Mouse (Mus musculus) liver, adult (tissue): ENCODE data around the gene Filip1l.

Source experiments
- GATA4 ChIP-seq: IDR thresholded peaks from 2 replicates; pipeline ENCODE4 v1.6.1; 2014; ENCODE audit warnings: mild to moderate bottlenecking, low read length; ENCODE audit not compliant: insufficient replicate concordance

Filip1l gene

DNA sequence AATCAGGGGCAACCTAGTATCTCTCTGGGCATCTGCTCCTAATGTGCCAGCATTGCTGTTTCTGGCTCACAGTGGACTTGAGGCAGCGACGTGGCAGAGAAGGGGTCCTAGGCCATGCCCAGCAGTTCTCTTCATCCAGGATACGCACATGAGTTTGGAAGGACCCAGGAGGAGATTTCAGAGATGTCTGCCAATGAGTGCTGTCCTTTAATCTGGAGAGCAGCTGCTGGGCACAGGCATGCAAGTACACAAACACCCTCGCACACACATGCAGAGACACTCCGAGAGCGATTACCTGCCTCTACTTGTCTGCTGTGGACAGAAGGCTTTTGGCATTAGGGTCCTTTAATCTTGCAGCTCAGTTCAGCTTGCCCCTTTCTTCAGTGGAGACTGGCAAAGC, at the start of gene Filip1l:
Gene Filip1l, plus strand, starts transcription at position 343 of the 400 bp plus-strand sequence.
- no peak for TF ChIP-seq GATA4

DNA sequence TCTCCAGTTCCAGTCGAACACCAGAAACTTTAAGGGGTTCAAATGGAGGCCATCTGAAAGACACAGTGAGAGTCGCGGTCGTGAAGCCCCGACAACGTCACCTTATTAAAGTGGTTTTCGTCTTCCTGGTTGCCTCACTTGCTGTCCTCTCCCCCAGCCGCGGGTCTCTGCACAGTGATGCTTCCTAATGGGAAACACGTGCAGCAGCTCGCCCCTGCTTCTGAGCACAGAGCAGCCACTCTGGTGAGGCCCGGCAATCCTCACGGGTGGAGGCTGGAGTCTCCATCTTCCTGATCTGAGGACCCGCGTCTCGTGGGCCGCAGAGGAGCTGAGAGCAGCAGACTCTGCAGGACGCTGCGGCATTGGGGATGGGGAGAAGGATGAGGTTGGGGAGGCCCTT, 49.2 kb upstream of the Filip1l start:
- TF ChIP-seq GATA4: no peak

DNA sequence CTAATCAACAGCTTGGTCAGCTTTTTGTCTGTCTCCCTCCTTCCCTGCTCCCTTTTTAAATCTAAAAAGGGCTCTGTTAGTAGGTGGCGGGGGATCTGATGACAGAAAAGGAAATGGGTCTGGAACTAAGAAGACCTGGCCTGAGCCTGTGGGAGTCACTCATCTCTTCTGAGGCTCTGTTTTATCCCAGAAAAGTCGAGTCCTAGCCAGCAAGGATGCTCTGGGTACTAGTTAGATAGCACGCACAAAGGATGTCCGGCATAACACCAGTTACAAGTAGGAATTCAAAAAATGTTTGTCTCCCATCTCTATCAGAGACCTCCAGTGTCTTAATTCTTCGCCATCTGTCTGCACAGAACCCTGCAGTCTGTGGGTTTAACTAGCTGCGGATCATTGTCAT, 47.4 kb upstream of the Filip1l start:
- no peak for TF ChIP-seq GATA4

DNA sequence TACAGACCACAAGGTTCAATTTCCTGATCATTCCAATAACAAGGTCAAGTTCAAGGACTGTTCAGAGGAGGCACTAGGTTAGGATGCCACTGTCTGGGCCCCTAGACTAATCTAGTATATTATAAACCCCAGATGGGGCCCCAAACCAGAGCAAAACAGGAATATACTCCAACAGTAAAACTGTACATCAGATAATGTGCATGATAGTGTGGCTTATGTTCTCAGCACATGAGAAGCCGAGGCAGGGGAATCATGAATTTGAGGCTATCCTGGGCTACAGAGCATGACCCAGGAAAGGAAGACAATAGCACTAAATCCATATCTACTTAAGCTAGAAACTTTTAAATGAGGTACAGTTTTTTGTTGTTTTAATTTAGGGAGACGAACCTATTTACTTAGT, 40.8 kb upstream of the Filip1l start:
- TF ChIP-seq GATA4: no peak

DNA sequence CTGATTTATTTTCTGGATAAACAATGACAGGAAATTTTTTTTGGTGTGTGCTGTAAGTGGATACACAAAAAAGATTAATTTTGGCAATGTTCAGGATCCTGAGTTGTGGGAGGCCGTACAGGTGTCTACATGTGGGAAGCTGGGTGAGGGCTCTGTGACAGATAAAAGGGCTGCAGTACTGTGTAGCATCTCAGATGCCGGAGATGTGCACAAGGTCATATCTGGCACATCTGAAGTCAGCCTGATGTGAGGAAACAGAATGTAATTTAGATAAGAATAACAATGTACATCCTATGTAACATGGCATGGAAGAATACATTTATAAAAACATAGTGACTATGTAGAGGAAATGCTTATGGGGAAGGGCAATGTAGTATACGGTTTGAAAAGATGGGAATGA, 39.4 kb upstream of the Filip1l start:
- TF ChIP-seq GATA4: no peak

DNA sequence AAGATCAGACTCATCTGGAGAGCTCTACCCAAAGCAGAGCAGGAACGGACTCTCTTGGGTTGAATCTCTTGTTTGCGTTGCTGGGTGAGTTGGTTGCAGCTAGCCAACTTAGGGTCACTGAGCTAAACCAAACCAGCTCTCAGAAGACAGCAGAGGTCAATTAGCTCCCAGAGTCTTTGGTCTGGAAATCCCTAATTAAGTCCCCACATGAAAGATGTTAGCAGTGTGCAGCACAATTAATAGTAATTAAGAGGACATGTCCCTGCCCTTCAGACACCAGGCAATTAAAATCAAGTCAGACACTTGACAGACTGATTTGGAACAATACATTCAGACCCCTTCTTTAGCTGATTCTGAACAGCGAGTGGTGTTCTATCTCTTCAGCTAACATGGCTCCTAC, 38.7 kb upstream of the Filip1l start:
- no peak for TF ChIP-seq GATA4

DNA sequence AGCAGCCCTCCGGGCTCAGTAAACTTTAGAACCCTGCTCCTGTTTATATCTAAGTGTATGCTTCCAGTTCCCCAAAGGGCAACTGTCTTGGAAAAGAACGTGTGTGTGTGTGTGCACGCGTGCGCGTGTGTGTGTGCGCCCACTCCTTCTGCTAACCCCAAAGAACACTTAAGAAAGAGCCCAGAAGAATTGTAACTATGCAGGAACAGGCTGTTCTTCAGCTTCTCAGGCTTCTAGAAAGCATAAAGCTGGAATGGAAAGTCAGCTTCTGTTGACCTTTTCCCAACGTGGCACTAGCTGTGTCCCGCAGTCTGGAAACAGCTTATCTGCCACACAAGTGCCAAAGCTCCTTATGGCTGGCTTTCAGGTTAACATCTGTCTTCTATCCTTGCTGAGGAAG, 37.9 kb upstream of the Filip1l start:
- no peak for TF ChIP-seq GATA4

DNA sequence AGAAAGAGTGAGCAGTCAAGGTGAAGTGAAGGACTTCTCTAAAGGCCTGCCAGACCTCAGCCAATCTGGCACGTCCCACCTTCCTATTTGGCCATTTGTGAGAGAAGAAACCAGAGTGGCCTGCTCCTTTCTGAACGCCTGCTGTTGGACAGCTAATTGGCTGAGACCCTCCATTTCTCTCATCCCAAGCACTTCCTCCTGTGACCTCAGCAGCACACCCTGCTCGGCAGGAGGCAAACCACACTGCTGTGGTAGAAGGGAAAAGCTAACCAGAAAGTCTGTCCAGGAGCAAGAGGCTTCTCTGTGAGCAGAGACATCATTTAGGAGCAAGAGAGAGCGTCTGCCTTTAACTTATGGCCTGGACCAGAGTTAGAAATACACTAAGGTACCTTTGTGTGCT, 35.8 kb upstream of the Filip1l start:
- TF ChIP-seq GATA4: no peak

DNA sequence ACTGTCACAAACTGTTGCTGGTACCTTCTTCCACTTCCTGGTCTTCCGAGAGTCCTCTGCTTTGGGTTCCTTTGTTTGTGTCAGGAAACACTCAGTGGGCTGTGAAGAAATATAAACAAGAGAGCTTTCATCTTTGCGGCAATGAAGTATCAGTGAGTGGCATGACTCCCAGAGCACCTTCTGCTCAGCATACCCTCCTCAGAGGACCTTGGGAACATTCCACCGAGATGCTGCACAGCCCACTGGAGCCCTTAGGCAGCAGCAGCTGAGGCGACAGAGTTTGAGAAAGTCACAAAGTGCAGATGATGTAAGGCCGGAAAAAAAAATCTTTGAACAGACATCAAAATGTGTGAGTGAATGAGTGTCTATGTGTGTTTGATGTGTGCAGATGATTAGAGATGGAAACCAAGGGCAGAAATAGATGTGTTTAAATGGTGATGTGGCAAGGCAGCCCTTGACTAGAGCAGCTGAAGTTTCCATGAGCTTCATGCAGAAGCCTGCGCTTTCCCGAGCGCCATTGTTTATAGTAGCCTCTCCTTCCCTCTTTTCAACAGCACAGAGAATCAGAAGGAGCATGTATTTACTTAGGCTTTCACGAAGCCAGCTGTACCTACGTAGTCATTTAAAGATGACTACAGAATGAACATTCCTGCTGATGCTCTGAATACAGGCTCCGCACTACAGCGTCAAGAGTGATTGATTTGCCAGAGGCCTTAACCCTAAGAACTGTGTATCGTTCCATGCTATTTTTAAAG, 34.8 kb upstream of the Filip1l start:
- TF ChIP-seq GATA4: no peak

DNA sequence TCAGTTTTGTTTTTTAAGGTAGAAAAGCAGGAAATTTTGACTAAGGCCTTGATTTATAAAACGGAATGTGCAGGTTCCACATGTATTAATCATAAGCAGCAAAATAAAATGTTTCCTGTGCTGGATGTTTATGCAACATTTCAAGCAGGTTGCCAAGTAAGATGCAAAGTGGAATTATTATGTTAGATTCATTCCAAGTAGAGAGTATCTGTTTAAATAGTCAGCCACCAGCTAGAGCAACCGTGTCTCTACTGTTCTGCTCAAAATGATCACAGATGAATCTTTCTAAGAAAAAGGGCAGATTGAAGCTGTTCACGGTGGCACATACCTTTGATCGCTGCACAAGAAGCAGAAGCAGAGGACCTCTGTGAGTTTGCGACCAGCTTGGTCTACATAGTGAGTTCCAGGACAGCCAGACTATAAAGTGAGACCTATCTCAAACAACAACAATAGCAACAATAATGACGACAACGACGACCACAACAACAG, 34.2 kb upstream of the Filip1l start:
- no peak for TF ChIP-seq GATA4

DNA sequence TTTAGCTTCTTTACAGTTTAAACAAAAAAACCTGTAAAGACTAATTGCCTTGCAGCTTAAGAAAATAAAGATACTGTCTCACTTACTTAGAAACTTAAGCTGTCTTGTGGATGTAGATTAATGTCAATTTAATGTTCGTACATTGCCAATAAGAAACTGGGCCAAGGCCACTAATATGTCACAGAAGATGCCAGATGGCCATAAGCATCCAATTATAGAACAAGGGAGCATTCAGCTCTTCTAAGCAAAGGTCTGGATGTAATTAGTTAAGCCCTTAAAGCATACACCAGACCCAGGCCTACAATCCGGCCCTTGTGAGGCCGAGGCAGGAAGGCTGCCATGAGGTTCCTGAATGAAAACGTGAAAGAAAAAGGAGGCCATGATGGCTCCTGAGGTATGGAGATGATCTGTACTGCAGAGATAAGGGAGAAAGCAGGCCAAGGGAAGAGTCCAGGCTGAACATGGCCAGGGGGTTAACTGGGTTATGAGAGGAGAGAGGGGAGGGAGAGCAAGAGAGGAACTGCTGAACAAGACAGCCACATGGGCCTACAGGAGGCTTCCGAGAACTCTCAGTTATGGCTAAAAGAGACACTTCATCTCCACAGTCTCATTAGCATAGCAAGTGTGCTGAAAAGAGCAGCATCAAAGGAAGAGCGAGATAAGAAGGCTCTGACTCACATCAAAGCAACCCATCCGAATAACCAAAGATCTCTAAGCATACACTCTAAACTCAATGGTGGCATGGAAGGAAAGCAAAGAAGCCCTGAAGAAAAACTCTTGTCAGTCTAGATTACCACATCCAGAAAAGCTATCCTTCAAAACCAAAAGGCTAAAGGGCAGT, 33.4 kb upstream of the Filip1l start:
- no peak for TF ChIP-seq GATA4

DNA sequence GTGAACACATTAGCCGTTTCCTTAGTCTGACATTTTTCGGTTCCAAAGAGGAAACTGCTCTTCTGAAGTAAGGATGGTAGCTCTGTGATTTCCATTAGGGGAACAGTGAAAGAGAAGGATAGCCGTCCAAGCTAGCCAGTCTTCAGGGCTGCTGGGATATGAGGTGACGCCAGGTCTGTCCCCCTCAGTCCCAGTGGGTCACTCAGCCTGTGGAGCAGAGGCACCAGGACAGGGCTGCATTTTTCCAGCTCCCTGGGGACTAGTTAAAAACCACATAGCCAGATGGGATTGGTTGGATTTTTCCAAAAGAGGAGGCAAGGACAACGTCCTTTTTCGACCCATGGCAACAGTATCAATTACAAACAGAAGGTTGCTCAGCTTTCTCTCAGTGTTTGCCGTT, 25.9 kb upstream of the Filip1l start:
- TF ChIP-seq GATA4: no peak

DNA sequence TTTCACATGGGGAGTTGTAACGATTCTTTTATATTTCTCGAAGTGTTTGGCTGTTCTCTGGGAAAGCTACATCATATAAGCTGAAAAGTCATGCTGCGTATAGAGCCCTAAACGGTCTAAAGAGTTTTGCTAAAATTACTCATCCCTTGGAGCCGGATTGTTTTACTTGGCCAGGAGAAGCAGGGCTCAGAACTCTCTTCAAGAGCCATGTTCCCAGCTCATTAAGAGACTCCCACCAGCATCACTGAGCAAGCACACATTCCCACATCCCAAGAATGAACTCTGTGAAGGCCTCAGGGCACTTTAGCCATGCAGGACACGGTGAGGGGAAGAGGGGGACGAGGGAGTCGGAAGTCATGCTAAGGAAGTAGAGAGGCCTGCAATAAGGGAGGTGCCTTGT, 23.9 kb upstream of the Filip1l start:
- no peak for TF ChIP-seq GATA4

DNA sequence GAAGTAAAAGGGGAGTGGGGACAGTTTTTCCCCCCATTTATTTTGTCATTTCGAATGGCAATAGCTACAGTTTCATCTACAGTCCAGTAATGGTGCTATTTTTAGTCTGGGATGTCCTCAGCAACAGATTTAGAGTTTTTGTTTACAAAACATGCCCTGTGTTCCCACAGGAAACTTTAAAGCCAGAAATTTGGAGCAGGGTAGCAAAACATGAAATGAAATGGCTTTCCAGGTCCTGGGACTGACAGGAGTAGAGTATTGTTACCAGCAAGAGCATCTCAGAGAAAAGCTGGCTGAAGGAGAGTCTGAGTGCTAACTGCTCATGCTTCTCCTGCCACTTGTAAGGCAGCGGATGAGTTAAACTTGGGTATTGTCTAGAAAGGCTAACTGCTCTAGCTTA, 22.8 kb upstream of the Filip1l start:
- TF ChIP-seq GATA4: no peak

DNA sequence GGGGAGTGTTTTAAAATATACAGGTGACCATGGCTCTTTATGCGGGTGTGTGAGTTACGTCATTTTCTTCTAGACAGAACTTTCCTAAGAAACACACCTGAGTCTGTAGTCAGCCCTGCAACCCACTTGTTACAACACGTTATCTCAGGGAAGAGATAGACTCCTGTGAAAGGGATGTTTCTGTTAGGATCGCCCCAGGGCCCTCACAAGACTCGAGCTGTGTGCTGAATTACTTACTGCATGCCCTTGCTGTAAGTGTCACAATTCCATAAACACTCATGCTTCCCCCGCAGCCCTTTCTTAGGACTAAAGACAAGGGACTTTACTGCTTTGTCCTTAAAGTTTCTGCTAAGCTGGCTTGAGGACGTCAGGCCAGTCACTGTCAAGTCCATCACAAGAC, 20.6 kb upstream of the Filip1l start:
- TF ChIP-seq GATA4: no peak

DNA sequence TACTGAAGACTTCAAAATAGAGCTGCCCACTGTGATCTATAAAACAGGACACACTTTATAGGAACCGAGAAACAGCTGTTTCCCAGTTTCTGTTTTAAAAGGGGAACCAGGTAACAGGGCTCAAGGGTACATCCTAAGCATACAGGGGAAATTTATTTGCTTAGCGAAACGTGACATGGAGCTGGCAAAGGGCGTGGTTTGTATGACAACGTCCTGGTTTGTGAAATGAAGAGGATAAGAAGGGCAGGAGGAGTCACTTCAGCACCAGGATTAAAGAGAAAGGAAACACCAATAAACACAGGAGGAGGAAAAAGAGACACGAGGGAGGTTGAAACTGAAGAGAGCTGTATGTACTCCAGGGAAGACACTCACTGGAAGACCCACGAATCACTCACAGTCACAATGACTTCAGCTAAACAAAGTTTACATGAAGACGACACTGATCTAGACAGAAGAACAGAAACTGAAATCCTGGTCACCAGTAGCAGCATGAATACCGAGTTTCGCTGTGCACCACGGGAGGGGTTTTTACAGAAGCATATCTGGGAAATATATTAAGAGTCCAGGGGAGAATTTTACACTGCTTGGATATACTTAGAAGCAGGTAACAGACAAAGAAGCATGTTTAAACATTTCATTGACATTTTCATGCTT, 16.0 kb upstream of the Filip1l start:
- TF ChIP-seq GATA4: no peak
